Mouse (Mus musculus) retina, embryonic 14.5 days (tissue): ENCODE results near the gene Fastk.
A peak's percentile ranks its signal among the peaks of the same experiment; 100 is the strongest.

Source experiments
- DNase-seq: peaks from one replicate; pipeline ENCODE4 v3.0.0-alpha.2; 2015; ENCODE audit warnings: low spot score

Fastk gene

DNA sequence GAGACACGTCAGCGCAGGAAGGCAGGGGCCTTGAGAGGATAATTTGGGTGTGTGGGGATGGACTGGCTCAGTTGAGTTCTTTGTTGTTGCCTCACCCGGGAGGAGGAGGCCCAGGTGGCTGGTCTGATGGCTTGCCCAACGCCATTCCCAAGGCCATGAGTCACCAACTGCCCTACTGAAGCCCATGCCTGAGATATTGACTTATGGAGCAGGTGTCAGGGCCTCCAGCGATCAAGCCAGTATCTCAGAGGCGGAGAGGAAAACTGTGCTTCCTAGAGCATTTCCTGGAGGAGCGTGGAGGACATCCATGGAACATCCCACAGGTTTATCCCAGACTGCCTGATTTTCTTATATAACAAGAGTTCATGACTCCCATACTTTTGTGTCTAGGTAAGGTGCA is 52.4 kb downstream of the Fastk start:
- DNase-seq: no peak

DNA sequence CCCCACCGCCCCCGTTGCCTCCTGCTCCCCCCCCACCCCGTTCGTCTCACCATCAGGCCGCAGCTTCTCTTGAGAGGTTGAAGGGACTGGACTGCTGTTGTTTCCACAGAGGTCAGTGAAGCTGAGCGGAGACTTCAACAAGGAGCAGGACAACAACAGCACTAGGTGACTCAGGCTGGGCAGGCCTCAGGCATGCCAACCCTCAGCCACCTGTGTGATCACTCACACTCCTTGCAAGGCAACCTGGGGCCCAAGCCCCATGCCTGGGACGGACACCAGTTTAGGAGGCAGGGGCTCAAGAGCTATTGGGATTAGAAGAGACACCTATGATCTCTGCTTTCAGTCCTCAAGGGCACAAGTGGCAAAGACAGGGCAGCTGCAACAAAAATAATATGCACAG is 53.2 kb downstream of the Fastk start, which contains the start of gene Atg9b:
Atg9b (minus strand) TSS at position 280 of the 400 bp plus-strand sequence.
- DNase-seq: no peak

DNA sequence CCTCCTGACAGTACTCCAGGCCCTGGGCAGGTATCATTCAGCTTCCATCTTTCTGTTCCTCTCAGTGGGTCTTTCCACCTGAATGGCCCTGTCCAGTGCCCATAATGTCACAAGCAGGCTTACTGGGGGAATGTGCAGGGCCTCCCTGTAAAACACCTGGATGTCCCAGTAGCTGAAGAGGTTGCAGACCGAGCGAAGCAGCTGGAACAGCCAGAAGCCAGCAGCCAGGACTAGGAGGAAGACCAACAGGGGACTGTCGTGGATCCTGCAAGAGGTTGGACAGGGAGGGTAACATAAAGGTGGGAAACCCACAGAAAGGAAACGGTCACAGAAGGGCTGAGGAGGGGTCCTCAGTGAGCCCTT is 55.4 kb downstream of the Fastk start:
- DNase-seq: no peak

DNA sequence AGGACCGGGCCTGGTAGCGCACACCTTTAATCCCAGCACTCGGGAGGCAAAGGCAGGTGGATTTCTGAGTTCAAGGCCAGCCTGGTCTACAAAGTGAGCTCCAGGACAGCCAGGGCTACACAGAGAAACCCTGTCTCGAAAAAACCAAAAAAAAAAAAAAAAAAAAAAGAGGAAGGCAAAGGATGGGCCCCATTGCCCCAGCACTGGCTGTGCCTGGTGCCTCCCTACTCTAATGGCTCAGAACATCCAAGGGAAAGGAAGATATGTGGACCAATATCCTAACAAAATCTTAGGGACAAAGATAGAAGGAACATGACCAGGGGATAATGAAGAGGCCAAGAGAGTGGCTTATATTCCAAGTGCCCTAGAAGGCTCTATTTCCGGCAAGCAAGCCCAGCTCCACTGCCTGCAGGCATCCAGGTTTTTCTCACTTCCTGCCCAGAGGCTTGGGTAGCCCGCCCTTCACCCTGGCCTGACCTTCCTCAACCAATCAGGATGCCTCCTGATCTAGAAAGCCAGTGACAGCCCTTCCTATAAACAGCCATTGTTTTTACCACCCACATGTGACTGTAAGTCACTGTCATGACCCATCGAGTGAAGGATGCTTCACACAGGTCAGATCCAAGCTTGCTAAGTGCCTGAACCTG is 56.0 kb downstream of the Fastk start:
- peak; percentile 61 for DNase-seq
